Mouse (Mus musculus) embryo, embryonic 10 days (tissue): ENCODE measurements at regions not wholly inside any gene's neighbourhood (a gene's known extent, or its start where the extent isn't known, plus 50 kb on each side); places are given as distances from the start of the nearest gene placed in this dataset.

Experiments used
- DNase-seq: peaks from one replicate; pipeline ENCODE4 v3.0.0-alpha.2; 2015; ENCODE audit warnings: low spot score

- peak; percentile 44 for DNase-seq
These were observed 89.4 kb upstream of the Rnd3 start for GRCm38 (mm10) chr2:51238131-51238931.

GRCm38 (mm10) chr2:51237451-51237850, 88.5 kb upstream of the Rnd3 start:
- DNase-seq, result no peak

- DNase-seq, result no peak
These were observed 87.9 kb upstream of the Rnd3 start for GRCm38 (mm10) chr2:51236852-51237251.

DNA sequence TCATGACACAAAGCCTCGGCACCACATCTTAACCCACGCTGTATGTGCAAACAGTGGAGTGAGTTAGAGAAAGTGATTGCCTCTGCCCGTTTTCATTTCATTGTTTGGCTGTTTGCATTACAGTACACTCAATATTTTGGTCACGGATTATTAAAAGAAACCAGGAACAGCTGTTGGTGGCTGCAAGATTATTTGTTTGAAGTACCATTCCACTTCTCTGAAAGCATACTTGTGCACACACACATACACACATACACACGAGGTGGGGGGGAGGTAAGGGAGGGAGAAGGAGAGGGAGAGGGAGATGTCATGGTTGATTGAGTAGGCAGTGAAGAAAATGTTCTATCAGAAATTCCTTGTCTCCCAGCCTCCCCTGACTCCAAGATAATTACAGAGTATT, 85.5 kb upstream of the Rnd3 start:
- no peak for DNase-seq

GRCm38 (mm10) chr2:51222851-51223250, 73.9 kb upstream of the Rnd3 start:
- no peak for DNase-seq

GRCm38 (mm10) chr2:51219714-51220113, 70.8 kb upstream of the Rnd3 start:
- peak; percentile 65 for DNase-seq

DNA sequence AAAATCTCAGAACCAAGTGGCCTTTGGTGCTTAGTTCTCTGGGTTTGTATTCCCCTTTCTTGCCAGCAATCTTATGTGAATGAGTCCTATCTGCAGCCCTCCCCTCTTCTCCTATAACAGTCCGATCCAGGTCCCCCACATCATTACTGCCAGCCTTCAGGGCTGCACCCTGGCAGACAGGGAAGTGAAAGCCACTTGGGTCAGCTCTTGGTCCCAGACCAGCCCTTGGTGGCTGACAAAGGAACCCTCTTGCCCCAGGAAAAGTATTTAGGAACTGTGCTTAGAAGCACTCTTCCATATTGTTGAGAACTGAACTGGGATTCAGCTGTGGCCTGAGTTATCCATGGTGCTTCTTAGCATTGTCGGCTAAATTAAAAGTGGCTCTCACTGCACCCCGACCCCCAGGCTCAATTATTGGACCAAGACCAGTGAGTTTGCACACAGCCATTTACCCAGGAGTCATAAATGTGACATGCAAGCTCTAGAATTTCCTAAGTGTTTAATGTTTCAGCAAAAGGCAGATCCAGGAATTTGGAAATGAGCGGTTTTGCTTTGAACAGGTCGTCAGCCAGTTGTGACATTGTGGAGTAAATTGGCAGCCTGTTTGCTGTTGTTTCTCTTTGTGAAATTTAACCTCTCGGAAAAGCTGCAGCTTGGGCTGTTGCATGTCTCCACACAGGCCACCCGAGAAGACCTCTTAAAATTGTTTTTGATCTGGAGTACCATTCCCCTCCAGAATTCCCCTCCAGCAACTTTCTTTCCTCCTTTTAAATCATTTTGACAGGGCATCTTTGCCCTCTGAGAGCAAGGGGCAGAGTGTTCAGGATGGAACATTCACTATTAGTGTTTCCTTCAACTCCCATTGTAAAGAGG, 58.5 kb upstream of the Rnd3 start:
- DNase-seq, result peak; percentile 13

GRCm38 (mm10) chr2:51206332-51206731, 57.4 kb upstream of the Rnd3 start:
- DNase-seq, result no peak
